Mouse (Mus musculus): ENCODE results near the gene Pih1d2. TPM values are rescaled to one million over a fixed set of nuclear protein-coding genes. Genes with fewer than 3 reads are reported as not detected.

Pih1d2 gene
- total and polyA plus RNA-seq, 3 experiments = 0.39 to 3.7 (median 2.5) TPM

- DNase-seq (ENCODE audit: low spot score) (no peak), ATAC-seq (ENCODE audit: extremely low read depth, insufficient number of reproducible peaks, low FRiP score, poor library complexity, severe bottlenecking) (no peak)
- H3K4me3 ChIP-seq (ENCODE audit: low read depth, low read length) = peak overlapping the region; percentile 95; the same call in 1 of the 2 replicates
- H3K27me3 ChIP-seq (ENCODE audit: insufficient read depth, low read length) = no peaks in the 10 kb centered on the region
- peaks cover 22% of the 10 kb centered on the region for H3K36me3 ChIP-seq (replicated peaks)
- H3K9me3 ChIP-seq (replicated peaks) = no peaks in the 10 kb centered on the region
- no peak for TF ChIP-seq CTCF (IDR thresholded peaks at IDR 0.05; ENCODE audit: low read depth, low read length)
- no peak for TF ChIP-seq GATA1 (IDR thresholded peaks at IDR 0.05; ENCODE audit: borderline replicate concordance, low read length)
- TF ChIP-seq GATA2 (IDR thresholded peaks at IDR 0.05; ENCODE audit: borderline replicate concordance, low read depth, low read length) = no peak
- no peak for TF ChIP-seq POLR2AphosphoS5 (IDR thresholded peaks at IDR 0.05; ENCODE audit: insufficient replicate concordance, low read depth, low read length)
- TF ChIP-seq TAL1 (conservative IDR thresholded peaks at IDR 0.05; ENCODE audit: low read depth, low read length) = no peak
- peaks cover 14% of the 10 kb centered on the region for H3K4me1 ChIP-seq (ENCODE audit: insufficient read depth, low read depth, low read length)
Observed at GRCm38 (mm10) chr9:50660431-50660830, 43.3 kb downstream of the Pih1d2 start.

- no peak for DNase-seq (ENCODE audit: low spot score)
Observed at GRCm38 (mm10) chr9:50664826-50665225, 47.7 kb downstream of the Pih1d2 start.

GRCm38 (mm10) chr9:50666442-50666841, 49.3 kb downstream of the Pih1d2 start:
- no peak for ATAC-seq (ENCODE audit: extremely low read depth, insufficient number of reproducible peaks, low FRiP score, poor library complexity, severe bottlenecking)

More at GRCm38 (mm10) chr9:50664826-50665225, 47.7 kb downstream of the Pih1d2 start:
- no peak for TF ChIP-seq GATA1 (IDR thresholded peaks at IDR 0.05; ENCODE audit: borderline replicate concordance, low read length)
- TF ChIP-seq TAL1 (conservative IDR thresholded peaks at IDR 0.05; ENCODE audit: low read depth, low read length) = no peak
- TF ChIP-seq CTCF (IDR thresholded peaks at IDR 0.05; ENCODE audit: low read depth, low read length) = no peak
- no peak for TF ChIP-seq POLR2AphosphoS5 (IDR thresholded peaks at IDR 0.05; ENCODE audit: insufficient replicate concordance, low read depth, low read length)
- TF ChIP-seq GATA2 (IDR thresholded peaks at IDR 0.05; ENCODE audit: borderline replicate concordance, low read depth, low read length) = no peak
- Histone ChIP-seq H3K27me3 (ENCODE audit: insufficient read depth, low read length) (peaks cover 7% of the 10 kb centered on the region), H3K4me1 (ENCODE audit: insufficient read depth, low read depth, low read length) (peaks cover 9% of the 10 kb centered on the region), H3K4me3 (ENCODE audit: low read depth, low read length) (no peak overlapping the region), H3K9me3 (replicated peaks) (no peaks in the 10 kb centered on the region), H3K36me3 (replicated peaks) (no peaks in the 10 kb centered on the region)
- ATAC-seq (ENCODE audit: extremely low read depth, insufficient number of reproducible peaks, low FRiP score, poor library complexity, severe bottlenecking) = no peak

GRCm38 (mm10) chr9:50667579-50668498, 50.7 kb downstream of the Pih1d2 start:
- H3K36me3 ChIP-seq (replicated peaks) = no peaks in the 10 kb centered on the region
- no peak for ATAC-seq (ENCODE audit: extremely low read depth, insufficient number of reproducible peaks, low FRiP score, poor library complexity, severe bottlenecking)
- peaks cover 4% of the 10 kb centered on the region for H3K4me1 ChIP-seq (ENCODE audit: insufficient read depth, low read depth, low read length)
- no peak for DNase-seq (ENCODE audit: low spot score)
- H3K9me3 ChIP-seq (replicated peaks) = no peaks in the 10 kb centered on the region
- H3K4me3 ChIP-seq (ENCODE audit: low read depth, low read length) = no peak overlapping the region
- TF ChIP-seq POLR2AphosphoS5 (IDR thresholded peaks at IDR 0.05; ENCODE audit: insufficient replicate concordance, low read depth, low read length) = no peak
- no peak for TF ChIP-seq TAL1 (conservative IDR thresholded peaks at IDR 0.05; ENCODE audit: low read depth, low read length)
- no peak for TF ChIP-seq GATA1 (IDR thresholded peaks at IDR 0.05; ENCODE audit: borderline replicate concordance, low read length)
- TF ChIP-seq CTCF (IDR thresholded peaks at IDR 0.05; ENCODE audit: low read depth, low read length) = no peak
- no peak for TF ChIP-seq GATA2 (IDR thresholded peaks at IDR 0.05; ENCODE audit: borderline replicate concordance, low read depth, low read length)
- peaks cover 11% of the 10 kb centered on the region for H3K27me3 ChIP-seq (ENCODE audit: insufficient read depth, low read length)

More at GRCm38 (mm10) chr9:50666442-50666841, 49.3 kb downstream of the Pih1d2 start:
- Histone ChIP-seq H3K4me1 (ENCODE audit: insufficient read depth, low read depth, low read length) (peaks cover 4% of the 10 kb centered on the region), H3K4me3 (ENCODE audit: low read depth, low read length) (no peak overlapping the region), H3K27me3 (ENCODE audit: insufficient read depth, low read length) (peaks cover 11% of the 10 kb centered on the region), H3K9me3 (replicated peaks) (no peaks in the 10 kb centered on the region), H3K36me3 (replicated peaks) (no peaks in the 10 kb centered on the region)
- DNase-seq (ENCODE audit: low spot score) = no peak
- TF ChIP-seq CTCF (IDR thresholded peaks at IDR 0.05; ENCODE audit: low read depth, low read length) = no peak
- no peak for TF ChIP-seq POLR2AphosphoS5 (IDR thresholded peaks at IDR 0.05; ENCODE audit: insufficient replicate concordance, low read depth, low read length)
- TF ChIP-seq GATA1 (IDR thresholded peaks at IDR 0.05; ENCODE audit: borderline replicate concordance, low read length) = no peak
- no peak for TF ChIP-seq GATA2 (IDR thresholded peaks at IDR 0.05; ENCODE audit: borderline replicate concordance, low read depth, low read length)
- TF ChIP-seq TAL1 (conservative IDR thresholded peaks at IDR 0.05; ENCODE audit: low read depth, low read length) = no peak

GRCm38 (mm10) chr9:50670690-50671089, 53.6 kb downstream of the Pih1d2 start:
- peak; percentile 60; the same call in 1 of the 2 replicates for ATAC-seq (ENCODE audit: extremely low read depth, insufficient number of reproducible peaks, low FRiP score, poor library complexity, severe bottlenecking)
- Histone ChIP-seq H3K27me3 (ENCODE audit: insufficient read depth, low read length) (peaks cover 11% of the 10 kb centered on the region), H3K36me3 (replicated peaks) (no peaks in the 10 kb centered on the region), H3K4me1 (ENCODE audit: insufficient read depth, low read depth, low read length) (peaks cover 4% of the 10 kb centered on the region), H3K4me3 (ENCODE audit: low read depth, low read length) (no peak overlapping the region), H3K9me3 (replicated peaks) (no peaks in the 10 kb centered on the region)
- no peak for TF ChIP-seq GATA2 (IDR thresholded peaks at IDR 0.05; ENCODE audit: borderline replicate concordance, low read depth, low read length)
- no peak for TF ChIP-seq TAL1 (conservative IDR thresholded peaks at IDR 0.05; ENCODE audit: low read depth, low read length)
- TF ChIP-seq POLR2AphosphoS5 (IDR thresholded peaks at IDR 0.05; ENCODE audit: insufficient replicate concordance, low read depth, low read length) = no peak
- TF ChIP-seq CTCF (IDR thresholded peaks at IDR 0.05; ENCODE audit: low read depth, low read length) = peak; percentile 73
- TF ChIP-seq GATA1 (IDR thresholded peaks at IDR 0.05; ENCODE audit: borderline replicate concordance, low read length) = no peak
- peak; percentile 27 for DNase-seq (ENCODE audit: low spot score)

Other genes starting within 250 kb of the Pih1d2 start
- not detected in 2 replicates for gene Plet1, start 122.8 kb upstream of the Pih1d2 start, total RNA-seq (2014; fragmentation: Nextera tagmentation)
- gene Plet1, start 122.8 kb upstream of the Pih1d2 start, total RNA-seq (2017) = 0.17 TPM in 1 of 2 replicates, not detected in the other
- 0.08 TPM in 1 of 2 replicates, not detected in the other for gene Plet1, start 122.8 kb upstream of the Pih1d2 start, polyA plus RNA-seq (2012)
- 43.9 and 48.2 TPM in 2 replicates for gene Pts, start 88.6 kb upstream of the Pih1d2 start, total RNA-seq (2014; fragmentation: Nextera tagmentation)
- gene Pts, start 88.6 kb upstream of the Pih1d2 start, total RNA-seq (2017) = 52.3 and 59.4 TPM in 2 replicates
- gene Pts, start 88.6 kb upstream of the Pih1d2 start, polyA plus RNA-seq (2012) = 7.1 and 14.6 TPM in 2 replicates
- gene Il18, start 62.5 kb upstream of the Pih1d2 start, total RNA-seq (2014; fragmentation: Nextera tagmentation) = not detected in 2 replicates
- not detected in 2 replicates for gene Il18, start 62.5 kb upstream of the Pih1d2 start, total RNA-seq (2017)
- not detected in 2 replicates for gene Il18, start 62.5 kb upstream of the Pih1d2 start, polyA plus RNA-seq (2012)
- gene Bco2, start 62.1 kb upstream of the Pih1d2 start, total RNA-seq (2014; fragmentation: Nextera tagmentation) = 0.34 TPM in 1 of 2 replicates, not detected in the other
- gene Bco2, start 62.1 kb upstream of the Pih1d2 start, total RNA-seq (2017) = 0.11 TPM in 1 of 2 replicates, not detected in the other
- gene Bco2, start 62.1 kb upstream of the Pih1d2 start, polyA plus RNA-seq (2012) = not detected in 2 replicates
- not detected in 2 replicates for gene Tex12, start 56.0 kb upstream of the Pih1d2 start, total RNA-seq (2014; fragmentation: Nextera tagmentation)
- not detected in 2 replicates for gene Tex12, start 56.0 kb upstream of the Pih1d2 start, total RNA-seq (2017)
- gene Tex12, start 56.0 kb upstream of the Pih1d2 start, polyA plus RNA-seq (2012) = not detected in 2 replicates
- 103 and 109 TPM in 2 replicates for gene Sdhd, start 13.5 kb upstream of the Pih1d2 start, total RNA-seq (2014; fragmentation: Nextera tagmentation)
- 267 and 296 TPM in 2 replicates for gene Sdhd, start 13.5 kb upstream of the Pih1d2 start, total RNA-seq (2017)
- gene Sdhd, start 13.5 kb upstream of the Pih1d2 start, polyA plus RNA-seq (2012) = 32.3 and 45.2 TPM in 2 replicates
- 88.9 and 111 TPM in 2 replicates for gene Timm8b, start 13.4 kb upstream of the Pih1d2 start, total RNA-seq (2014; fragmentation: Nextera tagmentation)
- gene Timm8b, start 13.4 kb upstream of the Pih1d2 start, total RNA-seq (2017) = 353 and 447 TPM in 2 replicates
- gene Timm8b, start 13.4 kb upstream of the Pih1d2 start, polyA plus RNA-seq (2012) = 11.1 and 14.8 TPM in 2 replicates
- 45.5 and 49.7 TPM in 2 replicates for gene Nkapd1, start 143 bp downstream of the Pih1d2 start, total RNA-seq (2014; fragmentation: Nextera tagmentation)
- gene Nkapd1, start 143 bp downstream of the Pih1d2 start, total RNA-seq (2017) = 24.6 and 31.0 TPM in 2 replicates
- 8.0 and 9.7 TPM in 2 replicates for gene Nkapd1, start 143 bp downstream of the Pih1d2 start, polyA plus RNA-seq (2012)
- 60.6 and 61.3 TPM in 2 replicates for gene Dlat, start 42.5 kb downstream of the Pih1d2 start, total RNA-seq (2014; fragmentation: Nextera tagmentation)
- 55.2 and 60.0 TPM in 2 replicates for gene Dlat, start 42.5 kb downstream of the Pih1d2 start, total RNA-seq (2017)
- gene Dlat, start 42.5 kb downstream of the Pih1d2 start, polyA plus RNA-seq (2012) = 36.1 and 47.2 TPM in 2 replicates
- not detected in 2 replicates for gene Dixdc1, start 122.2 kb downstream of the Pih1d2 start, total RNA-seq (2014; fragmentation: Nextera tagmentation)
- gene Dixdc1, start 122.2 kb downstream of the Pih1d2 start, total RNA-seq (2017) = under 0.01 and 0.27 TPM in 2 replicates
- gene Dixdc1, start 122.2 kb downstream of the Pih1d2 start, polyA plus RNA-seq (2012) = not detected in 2 replicates
- gene 2310030G06Rik, start 129.2 kb downstream of the Pih1d2 start, total RNA-seq (2014; fragmentation: Nextera tagmentation) = not detected in 2 replicates
- gene 2310030G06Rik, start 129.2 kb downstream of the Pih1d2 start, total RNA-seq (2017) = 0.58 and 1.1 TPM in 2 replicates
- not detected in 2 replicates for gene 2310030G06Rik, start 129.2 kb downstream of the Pih1d2 start, polyA plus RNA-seq (2012)
- not detected in 2 replicates for gene Cryab, start 134.0 kb downstream of the Pih1d2 start, total RNA-seq (2014; fragmentation: Nextera tagmentation)
- 0.11 TPM in 1 of 2 replicates, not detected in the other for gene Cryab, start 134.0 kb downstream of the Pih1d2 start, total RNA-seq (2017)
- not detected in 2 replicates for gene Cryab, start 134.0 kb downstream of the Pih1d2 start, polyA plus RNA-seq (2012)
- gene Hspb2, start 135.0 kb downstream of the Pih1d2 start, total RNA-seq (2014; fragmentation: Nextera tagmentation) = not detected in 2 replicates
- gene Hspb2, start 135.0 kb downstream of the Pih1d2 start, total RNA-seq (2017) = not detected in 2 replicates
- not detected in 2 replicates for gene Hspb2, start 135.0 kb downstream of the Pih1d2 start, polyA plus RNA-seq (2012)
- gene Fdxacb1, start 150.9 kb downstream of the Pih1d2 start, total RNA-seq (2014; fragmentation: Nextera tagmentation) = 6.4 and 13.3 TPM in 2 replicates
- gene Fdxacb1, start 150.9 kb downstream of the Pih1d2 start, total RNA-seq (2017) = 9.1 and 9.2 TPM in 2 replicates
- gene Fdxacb1, start 150.9 kb downstream of the Pih1d2 start, polyA plus RNA-seq (2012) = 1.0 and 1.7 TPM in 2 replicates
- gene Alg9, start 157.7 kb downstream of the Pih1d2 start, total RNA-seq (2014; fragmentation: Nextera tagmentation) = 29.3 and 35.3 TPM in 2 replicates
- gene Alg9, start 157.7 kb downstream of the Pih1d2 start, total RNA-seq (2017) = 20.6 and 21.9 TPM in 2 replicates
- 14.8 and 18.0 TPM in 2 replicates for gene Alg9, start 157.7 kb downstream of the Pih1d2 start, polyA plus RNA-seq (2012)
- 59.2 and 70.6 TPM in 2 replicates for gene 1110032A03Rik, start 158.2 kb downstream of the Pih1d2 start, total RNA-seq (2014; fragmentation: Nextera tagmentation)
- 23.1 and 23.5 TPM in 2 replicates for gene 1110032A03Rik, start 158.2 kb downstream of the Pih1d2 start, total RNA-seq (2017)
- 1.2 and 2.0 TPM in 2 replicates for gene 1110032A03Rik, start 158.2 kb downstream of the Pih1d2 start, polyA plus RNA-seq (2012)
- 57.7 and 68.7 TPM in 2 replicates for gene Ppp2r1b, start 228.0 kb downstream of the Pih1d2 start, total RNA-seq (2014; fragmentation: Nextera tagmentation)
- 82.9 and 93.0 TPM in 2 replicates for gene Ppp2r1b, start 228.0 kb downstream of the Pih1d2 start, total RNA-seq (2017)
- gene Ppp2r1b, start 228.0 kb downstream of the Pih1d2 start, polyA plus RNA-seq (2012) = 18.9 and 21.3 TPM in 2 replicates

Measured in G1E (cell line).